Mouse (Mus musculus) forebrain, embryonic 10.5 days (tissue): ENCODE results near the gene Pdc. TPM values are rescaled to one million over a fixed set of nuclear protein-coding genes. Genes with fewer than 3 reads are reported as not detected.
"Not testable (repeated sequence)": the region's sequence is repeated elsewhere in the genome, so short reads cannot be mapped to it uniquely, and the experiment has no call there.

Experiments
- DNase-seq: peaks from one replicate; pipeline ENCODE4 v3.0.0-alpha.2; 2017; ENCODE audit warnings: low spot score; ENCODE audit errors: extremely low spot score
- H3K27ac ChIP-seq: fragments of 300-500 bp; sonication (generic); 2 replicates; pipeline ENCODE4 v1.5.1; 2016; ENCODE audit warnings: mild to moderate bottlenecking
- H3K27me3 ChIP-seq: fragments of 300-500 bp; sonication (generic); 2 replicates; pipeline ENCODE4 v1.6.1; 2016; ENCODE audit warnings: mild to moderate bottlenecking; ENCODE audit not compliant: poor library complexity, severe bottlenecking
- H3K36me3 ChIP-seq: fragments of 300-500 bp; sonication (generic); replicated peaks from 2 replicates; pipeline ENCODE4 v1.6.1; 2016; ENCODE audit warnings: mild to moderate bottlenecking, moderate library complexity
- H3K4me1 ChIP-seq: fragments of 300-500 bp; sonication (generic); 2 replicates; pipeline ENCODE4 v1.6.1; 2016
- H3K4me3 ChIP-seq: fragments of 300-500 bp; sonication (generic); 2 replicates; pipeline ENCODE4 v1.5.1; 2016; ENCODE audit warnings: mild to moderate bottlenecking, moderate library complexity
- H3K9me3 ChIP-seq: fragments of 300-500 bp; sonication (generic); 2 replicates; pipeline ENCODE4 v1.6.1; 2016; ENCODE audit warnings: mild to moderate bottlenecking, moderate library complexity
- WGBS: fragments of 180-500 bp; shearing (Covaris S2); methylation state at CpG from one replicate; pipeline ENCODE4 v1.1.7; 2016; 5-methylcytosine and 5-hydroxymethylcytosine counted together
- polyA plus RNA-seq: library from polyadenylated mRNA; unstranded; fragments of >200 nt; fragmentation: Nextera tagmentation; extraction: Ambion mirVana; gene quantifications from 2 replicates; pipeline ENCODE4 v1.2.1, GENCODE M21; 2016

Pdc gene
- polyA plus RNA-seq, result not detected in 2 replicates

DNA sequence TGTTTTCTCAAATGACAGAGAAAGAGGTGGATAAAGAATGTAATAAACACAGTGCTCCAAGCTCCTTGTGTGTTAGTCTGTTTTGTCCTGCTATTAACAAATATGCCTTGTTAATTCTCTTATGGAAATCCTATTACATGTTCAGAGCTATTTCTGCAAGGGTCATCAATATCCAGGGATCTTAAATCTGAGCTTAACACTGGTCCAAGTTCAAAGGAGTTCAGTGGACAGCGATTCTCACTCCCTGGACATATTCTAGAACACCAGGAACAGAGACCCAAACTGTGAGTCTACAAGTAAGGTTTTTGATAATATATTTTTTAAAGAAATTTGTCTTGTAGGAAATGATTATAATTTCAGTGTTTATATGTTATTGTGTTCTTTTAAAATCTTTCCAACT is at the start of gene Pdc:
Pdc (plus strand) TSS at position 213 of the 400 bp plus-strand sequence.
- Histone ChIP-seq H3K4me3 (no peak within 1 kb of the TSS), H3K36me3 (no peaks in the 10 kb centered on the region), H3K27me3 (no peaks in the 10 kb centered on the region), H3K9me3 (no peaks in the 10 kb centered on the region), H3K4me1 (no peaks in the 10 kb centered on the region), H3K27ac (no peak within 1 kb of the TSS)
- WGBS, result 92% methylated on average over 1 of the region's 1 CpGs
- no peak for DNase-seq

DNA sequence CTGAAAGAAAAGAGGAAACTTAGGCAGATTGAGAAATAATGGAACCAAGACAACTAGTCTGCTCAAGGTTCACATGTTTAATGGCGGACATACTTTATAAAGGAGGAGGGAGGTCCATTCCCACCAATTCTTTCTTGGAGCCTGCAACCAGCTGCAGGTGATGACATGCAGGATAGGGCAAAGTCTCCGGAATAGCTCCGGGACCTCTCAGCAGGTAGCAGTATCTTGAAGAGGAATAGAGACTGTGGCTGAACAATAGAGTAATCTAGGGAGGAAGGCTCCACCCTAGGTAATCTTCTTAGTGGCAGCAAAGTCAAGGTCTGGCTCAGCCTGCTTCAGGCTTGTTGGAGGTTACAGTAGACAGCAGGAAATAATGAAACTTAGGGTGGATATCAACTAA is 25.2 kb upstream of the Pdc start:
- H3K27ac ChIP-seq, H3K27me3 ChIP-seq, H3K4me1 ChIP-seq, H3K36me3 ChIP-seq, H3K9me3 ChIP-seq, DNase-seq, H3K4me3 ChIP-seq: not testable (repeated sequence)
- 79% methylated on average over 3 of the region's 3 CpGs for WGBS

DNA sequence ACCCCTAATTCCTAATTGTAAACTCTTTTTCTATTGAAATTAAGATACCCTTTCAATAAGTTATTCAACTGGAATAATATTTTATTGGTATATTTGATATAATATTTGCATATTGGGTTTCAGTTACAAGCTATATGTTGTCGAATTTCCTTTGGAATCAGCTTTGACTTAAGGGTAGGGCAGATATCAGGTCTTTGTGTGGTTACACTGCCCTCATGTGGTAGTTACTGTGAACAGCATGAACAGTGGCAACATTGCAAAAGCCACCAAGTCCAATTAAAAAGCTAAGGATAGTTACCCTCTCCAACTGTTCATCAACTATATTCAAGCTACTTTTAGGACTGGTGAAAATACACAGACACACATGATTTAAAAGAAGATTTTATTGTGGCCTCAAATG is 11.6 kb upstream of the Pdc start:
- no peak for DNase-seq
- 70% methylated on average over 1 of the region's 1 CpGs for WGBS
- Histone ChIP-seq H3K4me3 (no peak overlapping the region), H3K9me3 (no peaks in the 10 kb centered on the region), H3K27me3 (no peaks in the 10 kb centered on the region), H3K27ac (no peak overlapping the region), H3K36me3 (no peaks in the 10 kb centered on the region), H3K4me1 (no peaks in the 10 kb centered on the region)

DNA sequence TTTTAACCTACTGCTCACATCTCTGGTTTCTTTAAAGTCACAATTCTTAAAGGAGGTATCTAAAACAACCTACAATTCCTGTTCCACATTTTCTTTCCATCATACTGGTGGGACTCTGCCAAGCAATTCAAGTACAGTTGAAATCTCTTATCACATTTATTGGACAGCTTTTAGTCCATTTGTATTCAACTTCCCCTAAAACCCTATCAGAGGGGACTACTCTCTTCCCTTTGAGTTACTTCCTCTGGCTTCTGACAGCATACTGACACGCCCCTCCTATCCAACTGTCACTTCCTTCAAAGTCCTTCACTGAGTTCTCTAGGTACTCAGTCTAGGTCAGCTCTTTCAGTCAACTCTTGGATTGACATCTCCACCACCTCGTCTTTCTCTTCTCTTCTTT is 15.9 kb downstream of the Pdc start:
- Histone ChIP-seq H3K4me1 (no peaks in the 10 kb centered on the region), H3K36me3 (no peaks in the 10 kb centered on the region), H3K4me3 (no peak overlapping the region), H3K9me3 (no peaks in the 10 kb centered on the region), H3K27ac (no peak overlapping the region), H3K27me3 (no peaks in the 10 kb centered on the region)
- no peak for DNase-seq
- 78% methylated on average over 2 of the region's 2 CpGs for WGBS

DNA sequence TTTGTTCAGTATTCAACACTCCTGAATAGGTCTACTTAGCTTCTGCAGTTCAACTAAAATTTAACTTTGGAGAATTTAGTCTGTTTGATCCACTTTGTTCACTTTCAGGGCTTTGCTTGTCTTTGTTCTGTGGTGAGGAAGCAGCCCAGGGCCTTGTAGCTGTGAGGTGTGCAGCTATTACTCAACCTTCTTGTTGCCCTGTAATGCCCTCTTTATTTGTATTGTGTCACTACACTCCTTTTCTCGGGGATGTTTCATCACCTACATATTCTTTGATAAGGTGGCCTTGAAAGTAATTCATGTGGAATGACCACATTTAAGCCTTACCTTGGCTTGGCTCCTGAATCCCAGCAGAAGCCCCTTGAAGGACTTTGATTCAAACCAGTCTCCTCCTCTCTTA is 41.6 kb downstream of the Pdc start:
- whole genome bisulfite sequencing, result 96% methylated on average over 1 of the region's 1 CpGs
- peaks cover 40% of the 10 kb centered on the region for H3K36me3 ChIP-seq
- no peaks in the 10 kb centered on the region for H3K9me3 ChIP-seq
- H3K4me3 ChIP-seq, result no peak overlapping the region
- no peaks in the 10 kb centered on the region for H3K27me3 ChIP-seq
- no peak overlapping the region for H3K27ac ChIP-seq
- no peak for DNase-seq
- H3K4me1 ChIP-seq, result no peaks in the 10 kb centered on the region

DNA sequence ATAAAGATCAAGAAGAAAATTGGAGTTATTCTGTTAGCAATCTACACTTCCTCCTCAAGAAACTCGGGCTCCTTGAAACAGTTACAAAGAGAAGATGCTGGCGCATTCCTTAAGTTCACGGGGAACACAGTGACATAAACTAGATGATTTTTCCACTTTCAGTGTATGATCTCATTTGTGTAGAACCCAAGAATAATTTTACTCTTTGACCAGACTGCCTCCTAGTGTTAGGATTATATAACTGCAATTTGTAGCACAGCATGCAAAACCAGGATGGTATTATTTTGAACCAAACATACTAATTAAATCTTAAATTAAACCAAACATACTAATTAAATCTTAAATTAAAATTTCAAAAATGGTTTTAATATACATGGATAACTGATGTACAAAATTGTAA is 53.7 kb downstream of the Pdc start:
- no peaks in the 10 kb centered on the region for H3K27me3 ChIP-seq
- WGBS, result 91% methylated on average over 3 of the region's 3 CpGs
- no peak overlapping the region for H3K27ac ChIP-seq
- H3K4me1 ChIP-seq, result no peaks in the 10 kb centered on the region
- no peaks in the 10 kb centered on the region for H3K9me3 ChIP-seq
- no peak for DNase-seq
- peaks cover 13% of the 10 kb centered on the region for H3K36me3 ChIP-seq
- H3K4me3 ChIP-seq, result no peak overlapping the region

DNA sequence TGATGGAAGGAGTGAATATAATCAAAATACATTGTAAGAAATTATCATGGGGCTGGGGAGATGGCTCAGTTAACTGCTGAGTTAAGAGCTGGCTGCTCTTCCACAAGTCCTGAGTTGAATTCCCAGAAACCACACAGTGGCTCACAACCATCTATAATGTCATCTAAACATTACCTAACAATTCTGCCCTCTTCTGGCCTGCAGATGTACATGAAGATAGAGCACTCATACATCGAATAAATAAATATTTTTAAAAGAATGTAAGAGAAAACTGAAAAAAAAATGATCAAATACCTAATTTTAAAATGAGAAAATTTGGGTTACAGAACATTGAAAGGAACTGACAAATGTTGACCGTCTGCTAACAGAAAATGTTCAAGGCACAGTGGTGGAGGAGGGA is 55.0 kb downstream of the Pdc start:
- H3K27me3 ChIP-seq, result no peaks in the 10 kb centered on the region
- DNase-seq, result no peak
- H3K4me1 ChIP-seq, result no peaks in the 10 kb centered on the region
- 93% methylated on average over 2 of the region's 2 CpGs for WGBS
- H3K9me3 ChIP-seq, result no peaks in the 10 kb centered on the region
- H3K4me3 ChIP-seq, result no peak overlapping the region
- no peak overlapping the region for H3K27ac ChIP-seq
- peaks cover 15% of the 10 kb centered on the region for H3K36me3 ChIP-seq

Other genes starting within 250 kb of the Pdc start
- 0.17 TPM in 1 of 2 replicates, not detected in the other for gene Ptgs2, start 219.4 kb upstream of the Pdc start, polyA plus RNA-seq
- gene Tpr, start 73.4 kb downstream of the Pdc start, polyA plus RNA-seq, result 178 and 181 TPM in 2 replicates
- gene Odr4, start 73.7 kb downstream of the Pdc start, polyA plus RNA-seq, result 26.6 and 28.1 TPM in 2 replicates
- 0.49 and 0.56 TPM in 2 replicates for gene Prg4, start 146.7 kb downstream of the Pdc start, polyA plus RNA-seq